9 mouse cellular contexts compared by ENCODE assay signal in the genomic region with DNA sequence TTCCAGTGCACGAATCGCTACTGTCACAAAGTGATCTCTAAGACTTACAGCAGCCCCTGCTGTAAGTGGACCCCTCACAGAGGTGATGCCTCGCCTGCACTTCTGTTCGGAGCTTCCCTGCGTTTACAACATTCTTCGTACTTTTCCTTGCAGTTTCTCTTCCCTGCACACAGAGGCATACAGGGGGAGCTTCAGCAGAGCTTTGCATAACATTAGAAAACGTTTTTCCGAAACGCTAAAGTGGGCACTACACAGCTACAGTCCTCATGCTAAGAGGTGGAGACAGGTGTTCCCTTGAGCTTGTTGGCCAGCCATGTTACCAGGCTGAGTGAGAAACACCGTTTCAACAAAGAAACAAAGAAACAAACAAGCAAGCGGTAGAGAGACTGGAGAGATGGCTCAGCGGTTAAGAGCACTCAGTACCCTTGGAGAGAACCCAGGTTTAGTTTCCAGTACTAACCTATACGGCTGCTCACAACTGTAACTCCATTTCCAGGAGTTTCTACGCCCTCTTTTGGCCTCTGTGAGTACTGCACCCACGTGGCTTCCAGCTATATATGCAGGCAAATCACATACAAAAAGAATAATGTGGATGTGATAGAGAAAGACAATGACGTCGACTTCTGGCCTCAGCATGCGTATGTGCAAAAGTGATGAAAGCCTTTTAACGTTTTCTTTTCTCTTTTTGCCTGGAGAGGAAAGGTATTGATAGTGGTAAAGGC.
DNase-seq lines count a peak whose midpoint lies in the region; ATAC-seq and TF ChIP-seq lines count a peak whose summit lies in the region.
"Had no signal": no experiment of that assay in that cellular context is flagged by ENCODE, and none has a peak within 500 bp of the region (broad histone marks: within the 10 kb centered on the region; RNA-seq: fewer than 3 reads in every experiment).

No protein-coding gene starts in this region.

- H3K4me2 ChIP-seq in forebrain, postnatal 0 days (ENCODE audit: low read depth): no peak overlapping the region
- H3K4me2 ChIP-seq in forebrain, embryonic 12.5 days: no peak overlapping the region
- H3K4me2 ChIP-seq in neural tube, embryonic 15.5 days: no peak overlapping the region
- H3K4me2 ChIP-seq in heart, embryonic 16.5 days (ENCODE audit: low read depth, low read length): peak overlapping the region; percentile 45
- H3K4me2 ChIP-seq: midbrain, embryonic 12.5 days had no signal

- no peaks in the 10 kb centered on the region for H3K36me3 ChIP-seq in forebrain, postnatal 0 days (ENCODE audit: insufficient read depth)
- no peaks in the 10 kb centered on the region for H3K36me3 ChIP-seq in forebrain, embryonic 12.5 days (replicated peaks)
- no peaks in the 10 kb centered on the region for H3K36me3 ChIP-seq in neural tube, embryonic 15.5 days
- H3K36me3 ChIP-seq in heart, embryonic 16.5 days (ENCODE audit: control insufficient read depth, insufficient read depth): no peaks in the 10 kb centered on the region
- H3K36me3 ChIP-seq: midbrain, embryonic 12.5 days had no signal

- no peak overlapping the region for H3K4me3 ChIP-seq in forebrain, postnatal 0 days (ENCODE audit: low read depth, low read length)
- no peak overlapping the region for H3K4me3 ChIP-seq in forebrain, embryonic 12.5 days (replicated peaks)
- no peak overlapping the region for H3K4me3 ChIP-seq in neural tube, embryonic 15.5 days (replicated peaks)
- H3K4me3 ChIP-seq in heart, embryonic 16.5 days (ENCODE audit: low read length): no peak overlapping the region
- H3K4me3 ChIP-seq: midbrain, embryonic 12.5 days had no signal

- no peaks in the 10 kb centered on the region for H3K9me3 ChIP-seq in forebrain, postnatal 0 days (ENCODE audit: low read length)
- no peaks in the 10 kb centered on the region for H3K9me3 ChIP-seq in forebrain, embryonic 12.5 days
- H3K9me3 ChIP-seq in neural tube, embryonic 15.5 days (replicated peaks): no peaks in the 10 kb centered on the region
- H3K9me3 ChIP-seq in heart, embryonic 16.5 days (replicated peaks; ENCODE audit: control insufficient read depth, low read length): no peaks in the 10 kb centered on the region; the same call in 1 of the 2 replicates
- H3K9me3 ChIP-seq: midbrain, embryonic 12.5 days had no signal

- no peaks in the 10 kb centered on the region for H3K4me1 ChIP-seq in forebrain, postnatal 0 days (ENCODE audit: insufficient read depth)
- peaks cover 4% of the 10 kb centered on the region; the same call in 1 of the 2 replicates for H3K4me1 ChIP-seq in forebrain, embryonic 12.5 days
- H3K4me1 ChIP-seq in neural tube, embryonic 15.5 days: no peaks in the 10 kb centered on the region
- H3K4me1 ChIP-seq in heart, embryonic 16.5 days (ENCODE audit: control insufficient read depth, insufficient read depth, low read length): peaks cover 37% of the 10 kb centered on the region

- ATAC-seq in forebrain, postnatal 0 days: peak; percentile 20; the same call in 1 of the 2 replicates
- no peak for ATAC-seq in forebrain, embryonic 12.5 days (ENCODE audit: low FRiP score)
- no peak for ATAC-seq in neural tube, embryonic 15.5 days (ENCODE audit: low FRiP score)
- no peak for ATAC-seq in heart, embryonic 16.5 days (replicated peaks; ENCODE audit: extremely low read depth, insufficient read depth, low FRiP score)

- TF ChIP-seq CTCF in forebrain, postnatal 0 days (IDR thresholded peaks at IDR 0.05; ENCODE audit: low read depth): peak; percentile 47

- H3K9ac ChIP-seq in forebrain, postnatal 0 days: no peak overlapping the region
- no peak overlapping the region for H3K9ac ChIP-seq in forebrain, embryonic 12.5 days
- no peak overlapping the region for H3K9ac ChIP-seq in neural tube, embryonic 15.5 days (replicated peaks)
- H3K9ac ChIP-seq in heart, embryonic 16.5 days (ENCODE audit: low read length): peak overlapping the region; percentile 52
- H3K9ac ChIP-seq: midbrain, embryonic 12.5 days had no signal

- DNase-seq in forebrain, postnatal 0 days: no peak
- peak; percentile 42 for DNase-seq in neural tube, embryonic 10.5 days (ENCODE audit: extremely low spot score, low spot score)
- DNase-seq in lung, postnatal 14 days: peak; percentile 68
- DNase-seq in gastrocnemius, postnatal 4 days (ENCODE audit: low spot score in 2 of 2): no peak
- DNase-seq in thymus, postnatal 36 days: no peak

- H3K27ac ChIP-seq in forebrain, postnatal 0 days (ENCODE audit: low read depth, low read length): no peak overlapping the region
- H3K27ac ChIP-seq in forebrain, embryonic 12.5 days: no peak overlapping the region
- no peak overlapping the region for H3K27ac ChIP-seq in neural tube, embryonic 15.5 days (replicated peaks)
- H3K27ac ChIP-seq in heart, embryonic 16.5 days (ENCODE audit: low read length): peak overlapping the region; percentile 79
- H3K27ac ChIP-seq: midbrain, embryonic 12.5 days had no signal

- WGBS in forebrain, postnatal 0 days: 70% methylated on average over 19 of the region's 19 CpGs
- 73% methylated on average over 19 of the region's 19 CpGs for WGBS in forebrain, embryonic 12.5 days
- 74% methylated on average over 19 of the region's 19 CpGs for WGBS in neural tube, embryonic 15.5 days
- WGBS in heart, embryonic 16.5 days: 62% methylated on average over 19 of the region's 19 CpGs

- H3K27me3 ChIP-seq in forebrain, postnatal 0 days (ENCODE audit: insufficient read depth, low read length): no peaks in the 10 kb centered on the region
- no peaks in the 10 kb centered on the region for H3K27me3 ChIP-seq in forebrain, embryonic 12.5 days
- no peaks in the 10 kb centered on the region for H3K27me3 ChIP-seq in neural tube, embryonic 15.5 days (replicated peaks)
- no peaks in the 10 kb centered on the region for H3K27me3 ChIP-seq in heart, embryonic 16.5 days (ENCODE audit: control insufficient read depth, insufficient read depth, low read length)

Comparison
In these comparisons a context has a peak if more than half of its experiments do, and no peak if none do; other contexts are left out.
1. DNase-seq: peak in neural tube, embryonic 10.5 days (single experiment) and lung, postnatal 14 days (single experiment); none in forebrain, postnatal 0 days (single experiment), gastrocnemius, postnatal 4 days (0 of 2) and thymus, postnatal 36 days (0 of 2).